Mouse (Mus musculus) layer of hippocampus, postnatal 10 days (tissue): ENCODE results near the gene Rdh19. TPM values are rescaled to one million over a fixed set of nuclear protein-coding genes. Genes with fewer than 3 reads are reported as not detected.
"Not testable (repeated sequence)": the region's sequence is repeated elsewhere in the genome, so short reads cannot be mapped to it uniquely, and the experiment has no call there.

Experiments used
- DNase-seq, 2 experiments: peaks; one replicate each; pipeline ENCODE4 v3.0.0; 2021; ENCODE audit warnings: low spot score in 2 of 2
- long read RNA-seq: library from polyadenylated mRNA; stranded (forward); transcript quantifications from one replicate; pipeline ENCODE4 v2.0.0, GENCODE M21; 2023
- total RNA-seq, 2 experiments: library from RNA; stranded (reverse); gene quantifications; 2 replicates each; pipeline ENCODE4 v1.2.3; 2021

Gene Rdh19
- total RNA-seq, result not detected
- long read RNA-seq, result 0 reads

DNA sequence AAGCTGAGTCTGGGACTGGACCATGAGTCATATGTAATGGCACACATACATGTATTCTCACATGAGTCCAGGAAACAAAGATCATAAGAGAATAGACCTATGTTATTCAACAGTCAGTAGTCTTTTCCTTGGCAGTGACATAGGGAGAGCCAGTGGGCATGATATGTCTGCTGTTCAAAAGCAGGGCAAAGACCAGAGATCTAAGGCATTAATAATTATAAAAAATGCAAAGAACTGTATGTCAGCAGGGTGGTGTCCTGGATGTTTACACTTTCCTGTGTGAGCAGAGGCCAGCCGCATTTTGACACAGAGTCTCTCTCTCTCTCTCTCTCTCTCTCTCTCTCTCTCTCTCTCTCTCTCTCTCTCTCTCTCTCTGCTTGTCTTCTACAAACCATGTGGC lies at the start of gene Rdh19:
TSS of gene Rdh19 (plus strand) at position 301 of the 400 bp plus-strand sequence.
- DNase-seq, result no peak

DNA sequence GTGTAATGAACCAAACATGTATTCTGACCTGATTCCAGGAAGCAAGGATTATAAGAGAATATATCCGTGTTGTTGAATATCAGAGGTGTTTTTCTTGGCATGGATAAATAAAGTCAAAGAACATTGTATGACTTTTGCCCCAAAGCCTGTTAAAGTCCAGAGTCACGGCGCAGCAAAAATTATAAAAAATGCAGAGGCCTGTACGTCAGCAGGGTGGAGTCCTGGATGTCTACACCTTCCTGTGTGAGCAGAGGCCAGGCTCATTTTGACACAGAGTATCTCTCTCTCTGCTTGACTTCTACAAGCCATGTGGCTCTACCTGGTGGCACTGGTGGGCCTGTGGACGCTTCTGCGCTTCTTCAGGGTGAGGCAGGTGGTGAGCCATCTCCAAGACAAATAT lies 48.8 kb upstream of the Rdh19 start, which contains the start of gene Rdh16:
TSS of gene Rdh16 (plus strand) at position 262 of the 400 bp plus-strand sequence.
- no peak for DNase-seq

DNA sequence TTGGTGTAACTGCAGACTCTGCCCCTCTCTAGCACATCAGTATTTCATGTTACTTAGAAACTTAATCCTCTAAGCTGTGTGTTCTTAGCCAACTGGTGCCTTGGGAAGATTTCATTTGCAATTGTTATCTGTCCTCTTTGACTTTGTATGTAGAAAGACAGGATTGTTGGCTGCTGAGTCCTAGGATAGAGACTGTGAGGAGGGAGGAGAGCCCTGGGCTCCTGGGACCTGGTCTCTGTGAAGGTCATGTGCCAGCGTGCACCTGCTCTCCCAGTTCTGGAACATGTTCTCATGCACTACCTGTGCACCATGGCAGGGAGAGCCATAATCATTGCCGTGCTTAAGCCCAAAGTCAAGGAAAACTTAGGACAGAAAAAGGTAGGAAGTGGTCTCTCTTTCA lies 48.1 kb upstream of the Rdh19 start:
- DNase-seq, result no peak

DNA sequence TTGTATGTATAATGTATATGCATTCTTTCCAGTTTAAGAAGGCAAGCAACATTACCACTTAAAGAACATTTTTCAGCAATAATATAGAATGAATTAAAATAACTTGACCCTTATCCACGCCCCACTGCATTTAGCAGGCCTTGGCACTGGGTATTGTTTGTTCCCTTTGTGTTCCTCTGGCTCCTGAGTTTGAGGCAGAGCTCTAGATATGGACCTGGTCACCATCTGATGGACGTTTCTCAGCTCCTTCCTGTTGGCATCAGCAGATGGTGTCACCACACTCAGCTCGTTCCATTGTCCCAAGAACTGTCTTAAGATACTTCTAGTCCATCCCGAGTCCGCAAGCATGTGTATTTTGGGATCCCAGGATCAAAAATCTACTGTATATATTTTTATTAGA lies 47.5 kb upstream of the Rdh19 start:
- no peak for DNase-seq

DNA sequence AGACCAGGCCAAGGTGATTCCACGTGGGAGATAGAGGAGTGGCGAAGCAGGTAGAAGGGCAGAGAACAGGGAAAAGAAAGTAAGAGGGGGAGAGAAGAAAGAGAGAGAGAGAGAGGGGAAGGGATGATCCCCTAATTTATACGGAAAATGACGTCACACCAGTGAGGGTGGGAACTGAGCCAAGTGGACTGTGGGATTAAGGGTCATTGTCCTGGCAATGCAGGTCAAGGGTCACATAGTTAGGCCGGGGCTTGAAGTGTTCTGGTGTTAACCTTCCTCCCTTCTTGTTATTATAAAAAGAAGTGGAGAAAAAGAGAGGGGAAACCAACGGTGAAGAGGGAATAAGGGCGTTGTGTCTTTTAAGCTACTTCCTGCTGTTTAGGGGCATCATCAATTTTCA lies 45.3 kb upstream of the Rdh19 start:
- no peak for DNase-seq

DNA sequence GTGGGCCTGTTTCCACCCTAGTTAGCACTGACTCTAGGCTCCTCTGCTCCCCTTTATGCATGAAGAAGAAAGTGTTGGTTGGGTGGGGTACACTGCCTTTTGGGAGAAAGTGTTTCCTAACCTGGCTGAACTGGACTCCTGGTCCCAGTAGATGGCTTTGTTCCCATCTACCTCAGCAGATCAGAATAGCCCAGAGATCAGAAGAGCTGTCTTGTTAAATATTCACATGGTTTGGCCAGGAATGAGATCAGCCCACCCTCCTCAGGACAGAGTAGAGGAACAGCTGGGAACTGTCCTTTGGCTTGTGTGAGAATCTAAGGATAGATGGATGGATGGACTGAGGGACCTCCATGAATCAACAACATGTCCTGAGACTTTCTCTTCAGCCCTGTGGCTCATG lies 33.8 kb upstream of the Rdh19 start:
- no peak for DNase-seq

DNA sequence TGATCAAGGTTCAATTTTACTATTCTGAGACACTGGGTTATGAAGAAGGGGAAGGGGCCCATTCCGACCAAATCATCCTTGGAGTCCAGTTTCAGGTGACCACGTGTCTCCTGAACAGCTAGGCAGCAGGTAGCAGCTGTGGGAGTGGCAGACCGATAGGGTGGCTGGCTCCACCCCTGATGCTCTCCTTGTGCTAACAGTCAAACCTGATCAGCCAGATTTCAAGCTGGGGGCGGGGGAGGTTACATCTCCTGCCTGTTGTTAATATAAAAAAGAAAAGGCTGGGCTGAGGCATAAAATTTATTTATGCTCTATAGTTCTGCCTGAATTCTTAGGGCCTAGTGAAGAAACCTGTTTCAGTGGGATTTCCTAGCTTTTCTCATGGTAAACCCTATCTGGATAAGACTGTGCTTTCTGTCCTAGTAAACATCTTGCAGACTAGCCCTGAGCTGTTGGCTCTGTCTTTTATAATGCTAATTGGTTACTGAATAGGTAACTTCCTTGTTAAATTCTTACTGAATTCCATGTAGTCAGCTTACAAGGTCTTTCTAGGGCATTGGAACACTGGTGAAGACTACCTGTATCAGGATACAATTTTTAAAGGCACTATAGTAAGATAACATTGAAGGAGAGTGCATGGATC lies 32.3 kb upstream of the Rdh19 start:
- not testable (repeated sequence) for DNase-seq

DNA sequence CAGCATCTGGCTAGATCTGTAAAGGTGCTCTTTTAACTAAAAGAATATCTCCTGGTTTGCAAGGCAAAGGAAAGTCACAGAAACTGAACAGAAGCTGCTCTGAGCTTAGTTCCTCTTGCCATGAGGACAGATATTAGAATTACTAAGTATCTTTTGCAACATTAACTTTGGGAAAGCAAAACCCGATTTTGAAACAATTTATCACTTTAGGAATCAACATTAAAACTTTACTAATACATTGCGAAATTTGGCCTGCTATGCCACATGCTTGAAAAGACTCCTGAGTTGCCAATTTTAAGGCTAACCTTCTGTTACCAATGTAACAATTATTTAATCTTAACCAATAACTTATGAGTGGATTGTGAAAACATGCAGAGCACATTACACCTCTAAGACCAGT lies 27.9 kb upstream of the Rdh19 start:
- DNase-seq, result not testable (repeated sequence)

DNA sequence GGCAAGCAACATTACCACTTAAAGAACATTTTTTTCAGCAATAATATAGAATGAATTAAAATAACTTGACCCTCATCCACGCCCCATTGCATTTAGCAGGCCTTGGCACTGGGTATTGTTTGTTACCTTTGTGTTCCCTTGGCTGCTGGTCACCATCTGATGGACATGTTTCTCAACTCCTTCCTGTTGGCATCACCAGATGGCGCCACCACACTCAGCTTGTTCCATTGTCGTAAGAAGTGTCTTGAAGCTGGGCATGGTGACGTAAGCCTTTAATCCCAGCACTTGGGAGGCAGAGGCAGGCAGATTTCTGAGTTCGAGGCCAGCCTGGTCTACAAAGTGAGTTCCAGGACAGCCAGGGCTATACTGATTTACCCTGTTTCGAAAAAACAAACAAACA lies 24.3 kb upstream of the Rdh19 start:
- no peak for DNase-seq

DNA sequence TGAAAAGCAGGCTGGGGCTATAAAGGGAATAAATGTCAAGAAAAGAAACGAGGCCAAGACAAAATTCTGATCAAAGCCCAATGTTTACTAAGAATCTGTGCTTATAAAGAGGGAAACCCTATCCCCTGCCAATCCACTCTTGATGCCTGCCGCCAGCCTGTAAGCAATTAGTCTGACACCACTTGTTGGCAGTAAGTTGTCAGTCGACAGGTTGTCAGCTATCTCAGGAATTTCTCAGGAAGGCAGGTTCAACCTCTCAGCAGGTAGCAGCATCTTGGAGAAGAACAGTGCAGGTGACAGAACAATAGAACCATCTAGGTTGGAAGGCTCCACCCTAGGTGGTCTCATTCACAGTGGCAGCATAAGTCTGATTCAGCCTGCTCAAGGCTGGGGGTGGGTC lies 20.6 kb upstream of the Rdh19 start:
- no peak for DNase-seq

DNA sequence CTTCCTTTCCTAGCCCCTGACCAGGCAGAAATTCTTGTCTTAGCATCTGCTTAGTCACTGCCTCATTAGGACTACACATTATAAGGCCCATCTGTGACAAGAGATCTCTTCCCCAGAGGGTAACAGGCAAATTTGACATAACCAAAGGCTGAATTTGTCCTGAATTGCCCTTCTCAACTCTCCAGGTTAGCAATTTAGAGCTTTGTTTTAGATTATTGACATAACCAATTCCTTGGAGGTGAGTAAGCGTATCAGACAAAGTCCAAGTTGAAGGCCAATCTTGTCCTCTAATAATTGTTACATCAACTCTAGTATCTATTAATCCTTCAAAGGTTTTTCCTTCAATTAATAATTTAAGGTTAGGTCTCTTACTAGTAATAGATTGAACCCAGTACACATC lies 15.5 kb upstream of the Rdh19 start:
- DNase-seq, result not testable (repeated sequence)

DNA sequence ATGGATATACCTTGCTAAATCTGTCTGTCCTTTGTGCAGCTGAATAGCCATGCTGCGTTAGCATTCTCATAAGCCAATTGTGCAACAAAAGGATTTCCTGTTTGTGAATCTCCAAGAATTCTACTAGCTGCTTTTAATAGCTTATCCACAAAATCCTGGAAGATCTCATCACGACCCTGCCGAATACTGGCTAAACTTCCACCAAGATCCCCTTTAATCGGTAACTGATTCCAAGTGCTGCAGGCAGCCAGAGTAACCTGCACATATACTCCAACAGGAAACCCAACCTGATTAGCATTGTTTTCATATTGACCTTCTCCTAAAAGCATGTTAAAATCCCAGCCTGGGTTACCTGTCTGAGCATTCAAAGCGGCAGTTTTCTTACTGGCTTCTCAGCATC lies 14.4 kb upstream of the Rdh19 start:
- no peak for DNase-seq

DNA sequence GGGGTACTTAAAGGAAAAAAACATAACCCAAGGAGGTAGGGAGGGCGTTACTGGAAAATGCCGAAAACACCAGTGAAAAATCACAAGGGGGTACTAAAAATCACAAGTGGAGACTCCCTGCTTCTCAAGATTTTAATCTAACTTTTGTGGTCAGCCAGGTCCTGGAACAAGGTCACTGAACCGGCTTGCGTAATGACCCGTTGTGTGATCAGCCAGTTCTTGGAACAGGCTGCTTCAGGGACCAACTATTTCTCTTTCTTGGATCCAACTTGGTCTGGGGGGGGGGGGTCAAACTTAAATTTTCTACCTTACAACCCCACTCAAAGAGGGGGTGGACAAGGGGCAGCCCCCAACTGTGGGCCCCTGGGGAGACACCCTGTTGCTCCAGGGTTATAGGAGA lies 11.9 kb upstream of the Rdh19 start:
- DNase-seq, result not testable (repeated sequence)

DNA sequence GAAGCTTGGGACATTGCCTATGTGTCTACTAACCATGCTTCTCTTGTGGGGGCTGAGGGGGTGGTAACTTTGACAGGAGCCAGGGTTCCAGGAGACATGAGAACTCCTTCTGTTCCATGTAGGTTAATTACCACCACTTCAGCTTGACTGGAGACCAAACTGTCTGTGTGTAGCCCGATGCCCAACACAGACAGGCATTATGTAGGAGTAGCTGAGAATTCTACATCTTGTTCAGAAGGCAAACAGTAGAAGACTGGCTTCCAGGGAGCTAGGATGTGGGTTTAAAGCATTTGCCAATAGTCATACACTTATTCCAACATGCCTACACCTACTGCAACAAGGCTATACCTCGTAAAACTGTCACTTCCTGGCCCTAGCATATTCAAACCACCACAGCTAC lies 11.2 kb upstream of the Rdh19 start:
- no peak for DNase-seq

DNA sequence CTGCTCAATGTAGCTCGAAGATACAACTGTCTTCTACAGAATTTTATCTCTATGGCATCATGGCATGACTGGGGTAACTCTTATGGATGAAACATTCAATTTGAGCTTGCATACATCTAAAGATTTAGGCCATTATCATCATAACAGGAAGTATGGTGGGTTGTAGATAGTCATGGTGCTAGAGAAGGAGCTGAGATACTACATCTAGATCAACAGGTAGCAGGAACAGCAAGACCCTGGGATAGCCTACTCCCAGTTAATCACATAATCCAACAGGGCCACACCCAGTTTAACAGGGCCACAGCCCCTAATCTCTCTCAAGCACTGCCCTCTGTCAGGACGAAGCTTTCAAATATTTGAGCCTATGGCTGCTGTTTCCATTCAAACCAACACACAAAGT lies 9.0 kb upstream of the Rdh19 start:
- no peak for DNase-seq

DNA sequence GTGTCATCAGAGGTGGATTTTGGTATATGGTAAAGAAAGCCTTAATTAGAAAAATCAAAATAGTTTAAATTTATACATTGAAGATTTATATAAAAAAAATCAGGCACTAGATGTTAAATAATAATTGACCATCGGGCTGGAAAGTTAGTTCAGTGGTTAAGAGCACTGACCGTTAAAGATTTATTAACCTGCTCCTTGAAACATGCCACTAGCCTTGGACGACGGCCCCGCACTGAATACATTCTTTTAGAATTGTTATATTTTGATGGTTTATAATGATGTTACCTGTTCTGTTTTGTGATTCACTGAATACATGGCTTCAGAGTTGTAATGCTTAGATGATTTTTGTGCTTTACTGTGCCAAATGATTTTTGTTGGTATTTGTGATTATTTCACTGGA lies 3.8 kb upstream of the Rdh19 start:
- DNase-seq, result not testable (repeated sequence)

DNA sequence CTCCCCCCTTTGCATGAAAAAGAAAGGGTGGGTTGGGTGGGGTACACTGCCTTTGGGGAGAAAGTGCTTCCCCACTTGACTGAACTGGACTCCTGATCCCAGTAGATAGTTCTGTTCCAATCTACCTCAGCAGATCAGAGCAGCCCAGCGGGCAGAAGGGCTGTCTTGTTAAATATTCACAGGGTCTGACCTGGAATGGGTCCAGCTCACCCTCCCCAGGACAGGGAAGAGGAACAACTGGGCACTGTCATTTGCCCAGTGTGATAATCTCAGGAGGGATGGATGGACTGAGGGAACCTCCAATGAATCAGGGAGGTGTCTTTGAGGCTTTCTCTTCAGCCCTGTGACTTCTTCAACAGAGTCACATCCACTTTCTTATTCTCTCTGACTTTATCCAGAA lies 1.6 kb upstream of the Rdh19 start:
- DNase-seq, result no peak

DNA sequence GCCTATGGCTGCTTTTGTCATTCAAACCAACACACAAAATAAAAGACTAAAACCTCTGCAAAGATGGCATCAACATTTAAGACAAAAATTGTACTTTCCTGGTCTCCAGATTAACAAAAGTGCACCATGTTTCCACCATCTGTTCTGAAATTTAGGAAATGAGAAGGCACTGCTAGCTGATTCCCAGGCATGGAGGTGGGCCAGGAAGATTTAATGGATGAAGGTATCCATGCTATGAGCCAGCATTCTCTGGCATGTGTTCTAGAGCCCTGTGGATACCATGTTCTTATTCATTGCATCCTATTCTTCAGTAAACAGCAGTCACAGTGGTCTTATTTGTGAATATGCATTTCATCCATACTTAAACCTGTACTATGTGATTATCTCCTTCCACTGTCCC lies 6.6 kb downstream of the Rdh19 start:
- no peak for DNase-seq

DNA sequence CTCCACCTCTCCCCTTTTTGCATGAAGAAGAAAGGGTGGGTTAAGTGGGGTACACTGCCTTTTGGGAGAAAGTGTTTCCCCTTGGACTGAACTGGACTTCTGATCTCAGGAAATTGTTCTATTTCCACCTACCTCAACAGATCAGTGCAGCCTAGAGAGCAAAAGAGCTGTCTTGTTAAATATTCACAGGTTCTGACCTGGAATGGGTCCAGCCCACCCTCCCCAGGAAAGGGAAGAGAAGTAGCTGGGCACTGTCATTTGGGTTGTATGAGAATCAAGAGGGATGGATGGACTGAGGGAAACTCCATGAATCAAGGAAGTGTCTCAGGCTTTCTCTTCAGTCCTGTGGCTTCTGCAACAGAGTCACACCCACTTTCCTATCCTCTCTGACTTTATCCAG lies 15.2 kb downstream of the Rdh19 start:
- DNase-seq, result no peak

DNA sequence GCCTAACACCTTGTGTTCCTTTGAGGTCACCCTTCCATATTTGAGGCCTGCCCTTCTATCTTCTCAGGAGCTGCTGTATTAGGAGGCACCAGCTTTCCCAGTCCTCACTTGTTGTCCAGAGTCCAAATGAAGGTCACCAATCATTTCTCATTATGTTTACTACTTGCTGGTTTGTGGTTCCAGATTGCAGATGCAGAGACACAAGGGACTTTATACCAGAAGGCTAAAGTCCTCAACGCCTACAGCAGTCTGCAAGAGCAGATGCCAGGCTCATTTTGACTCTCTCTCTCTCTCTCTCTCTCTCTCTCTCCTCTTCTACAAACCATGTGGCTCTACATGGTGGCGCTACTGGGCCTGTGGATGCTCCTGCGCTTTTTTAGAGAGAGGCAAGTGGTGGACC lies 16.5 kb downstream of the Rdh19 start, which contains the start of gene Rdh16f2:
TSS of gene Rdh16f2 (plus strand) at position 243 of the 400 bp plus-strand sequence.
- no peak for DNase-seq

DNA sequence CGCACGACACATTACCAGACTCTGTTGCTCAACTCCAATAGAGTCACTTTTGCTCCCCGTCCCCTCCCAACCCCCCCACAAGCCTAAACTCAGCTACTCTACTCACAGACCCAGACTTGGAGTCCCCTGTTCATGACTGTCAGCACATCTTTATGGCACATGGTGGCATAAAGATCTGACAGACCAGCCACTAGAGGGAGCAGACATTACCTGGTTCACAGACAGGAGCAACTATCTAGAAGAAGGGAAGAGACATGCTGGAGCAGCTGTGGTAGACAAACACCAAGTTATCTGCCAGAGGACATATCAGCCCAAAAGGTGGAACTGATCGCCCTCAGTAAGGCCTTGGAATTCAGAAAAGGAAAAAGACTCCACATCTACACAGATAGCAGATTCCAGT lies 22.8 kb downstream of the Rdh19 start:
- DNase-seq, result no peak

DNA sequence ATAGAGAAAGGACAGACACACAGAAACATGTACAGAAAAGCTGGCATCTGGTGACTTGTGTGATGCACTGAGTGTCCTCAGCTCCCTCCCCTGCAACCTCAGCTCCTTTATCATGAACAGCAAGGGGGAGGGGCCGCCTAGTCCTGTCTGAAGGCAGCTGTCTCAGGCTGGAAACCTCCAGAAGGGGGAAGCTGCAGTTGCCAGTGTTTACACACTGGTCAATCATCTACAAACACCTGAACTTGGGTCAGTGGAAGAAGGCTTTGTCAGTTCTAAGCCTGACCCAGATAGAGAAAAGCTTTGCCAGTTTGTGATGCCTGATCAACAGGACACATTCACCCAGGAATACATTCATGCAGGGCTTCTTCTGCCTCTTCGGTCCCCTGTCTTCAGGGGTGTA lies 28.0 kb downstream of the Rdh19 start:
- DNase-seq, result no peak

DNA sequence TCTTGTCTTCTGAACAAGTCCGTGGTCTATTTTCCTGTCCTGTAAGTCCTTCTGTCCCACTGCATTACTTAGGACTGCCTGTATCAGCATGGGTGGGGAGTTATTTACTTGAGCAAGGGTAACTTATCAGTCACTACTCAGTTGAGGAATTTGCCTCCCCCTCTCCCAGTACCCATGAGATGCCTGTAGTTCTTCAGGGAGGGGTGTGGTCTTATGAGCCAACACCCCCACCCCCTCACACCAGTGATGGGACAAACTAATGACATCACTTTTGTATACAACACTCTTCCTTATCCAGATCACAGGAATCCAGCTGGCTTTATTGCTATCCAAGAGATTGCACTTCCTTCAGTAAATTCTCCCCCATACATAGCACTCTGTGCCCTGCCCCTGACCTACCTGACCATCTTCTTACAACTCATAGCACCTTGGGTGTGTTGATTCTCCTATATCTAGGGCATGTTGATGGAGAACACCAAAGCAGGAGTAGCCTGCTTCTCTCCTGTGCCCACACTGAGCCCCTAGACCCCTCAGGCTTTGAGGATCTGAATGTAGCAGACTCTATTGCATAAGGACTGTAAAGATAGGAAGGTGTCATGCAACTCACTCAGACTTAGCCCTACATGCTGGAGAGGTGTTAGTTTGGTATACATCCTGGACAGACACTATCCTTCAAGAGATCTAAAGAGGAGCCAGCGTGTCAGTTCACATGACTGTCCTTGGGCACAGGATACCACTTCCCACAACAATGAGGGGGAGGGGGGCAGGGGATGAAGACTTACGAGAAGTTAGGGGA lies 28.7 kb downstream of the Rdh19 start:
- DNase-seq, result no peak
